Mouse (Mus musculus): Measurements from ENCODE around the gene Coa5. TPM values are rescaled to one million over a fixed set of nuclear protein-coding genes. Genes with fewer than 3 reads are reported as not detected.

Coa5 gene
- polyA plus RNA-seq, 1 experiment from 2014 or later, result 60.4 TPM

DNA sequence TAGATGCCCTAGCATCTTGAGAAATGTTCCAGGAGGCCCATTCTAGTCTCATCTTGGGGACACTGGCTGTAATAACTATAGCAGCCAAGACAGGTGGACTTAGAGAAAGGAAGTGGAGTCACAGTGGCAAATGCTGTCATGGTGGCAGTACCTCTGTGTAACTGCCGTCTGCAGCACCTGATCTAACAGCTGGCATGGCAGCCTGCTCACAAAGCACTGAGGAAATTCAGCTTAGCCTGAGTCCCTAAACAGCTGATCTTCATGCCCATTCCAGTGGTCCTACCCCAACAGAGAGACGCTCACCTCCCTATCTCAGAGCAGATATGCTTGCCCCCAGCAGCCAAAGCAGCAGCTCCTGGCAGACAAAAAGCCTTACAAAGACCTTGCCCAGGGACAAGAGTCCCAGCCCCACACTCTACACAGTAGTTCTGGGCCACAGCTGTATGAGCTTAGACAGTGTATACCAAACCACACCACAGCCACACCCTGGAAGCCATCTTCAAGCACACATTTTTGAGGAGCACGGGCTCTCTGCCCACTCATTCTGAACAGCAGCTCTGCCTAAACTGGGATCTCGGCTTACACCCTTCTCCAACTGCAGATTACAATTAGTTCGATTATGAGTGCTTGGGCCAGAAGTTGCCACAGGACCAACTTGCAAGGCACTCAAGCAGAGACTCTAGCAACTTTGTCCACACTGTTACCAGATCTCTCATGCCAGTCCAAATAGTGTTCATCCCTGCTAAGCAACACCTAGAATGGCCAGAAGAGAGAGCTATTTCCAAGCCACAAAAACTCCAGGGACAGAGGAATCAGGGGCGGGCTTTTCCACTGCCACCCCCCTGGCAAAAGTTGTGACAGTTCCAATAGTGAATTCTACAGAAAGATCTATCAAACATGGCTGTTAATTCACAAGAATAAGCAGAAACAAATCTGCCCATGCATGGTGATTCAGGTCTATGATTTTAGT is 41.6 kb upstream of the Coa5 start:
- Histone ChIP-seq H3K9ac (ENCODE audit: low read depth, low read length) (no peak overlapping the region), H3K36me3 (ENCODE audit: control insufficient read depth, insufficient read depth, low read length) (no peaks in the 10 kb centered on the region), H3K27ac (ENCODE audit: low read depth, low read length) (no peak overlapping the region), H3K4me1 (ENCODE audit: control insufficient read depth, insufficient read depth, low read depth, low read length) (no peaks in the 10 kb centered on the region), H3K27me3 (replicated peaks; ENCODE audit: control insufficient read depth, insufficient read depth, low read length) (no peaks in the 10 kb centered on the region), H3K4me2 (ENCODE audit: low read length) (no peak overlapping the region), H3K9me3 (ENCODE audit: control insufficient read depth, low read length) (no peaks in the 10 kb centered on the region), H3K4me3 (ENCODE audit: low read length) (no peak overlapping the region)
- ATAC-seq, result no peak
- WGBS, result 83% methylated on average over 6 of the region's 6 CpGs

- no peak overlapping the region for H3K27ac ChIP-seq (ENCODE audit: low read depth, low read length)
- ATAC-seq, result no peak
- H3K27me3 ChIP-seq (replicated peaks; ENCODE audit: control insufficient read depth, insufficient read depth, low read length), result no peaks in the 10 kb centered on the region
- 94% methylated on average over 5 of the region's 5 CpGs for WGBS
- H3K9me3 ChIP-seq (ENCODE audit: control insufficient read depth, low read length), result no peaks in the 10 kb centered on the region
- H3K36me3 ChIP-seq (ENCODE audit: control insufficient read depth, insufficient read depth, low read length), result no peaks in the 10 kb centered on the region
- H3K4me3 ChIP-seq (ENCODE audit: low read length), result no peak overlapping the region
- H3K4me1 ChIP-seq (ENCODE audit: control insufficient read depth, insufficient read depth, low read depth, low read length), result no peaks in the 10 kb centered on the region
- no peak overlapping the region for H3K4me2 ChIP-seq (ENCODE audit: low read length)
- no peak overlapping the region for H3K9ac ChIP-seq (ENCODE audit: low read depth, low read length)
Measured at GRCm38 (mm10) chr1:37469007-37469406, 39.1 kb upstream of the Coa5 start.

GRCm38 (mm10) chr1:37467806-37468205 is 37.9 kb upstream of the Coa5 start:
- Histone ChIP-seq H3K36me3 (ENCODE audit: control insufficient read depth, insufficient read depth, low read length) (no peaks in the 10 kb centered on the region), H3K4me2 (ENCODE audit: low read length) (no peak overlapping the region), H3K9me3 (ENCODE audit: control insufficient read depth, low read length) (no peaks in the 10 kb centered on the region), H3K27me3 (replicated peaks; ENCODE audit: control insufficient read depth, insufficient read depth, low read length) (no peaks in the 10 kb centered on the region), H3K4me1 (ENCODE audit: control insufficient read depth, insufficient read depth, low read depth, low read length) (no peaks in the 10 kb centered on the region), H3K4me3 (ENCODE audit: low read length) (no peak overlapping the region), H3K27ac (ENCODE audit: low read depth, low read length) (no peak overlapping the region), H3K9ac (ENCODE audit: low read depth, low read length) (no peak overlapping the region)
- WGBS, result 87% methylated on average over 4 of the region's 4 CpGs
- no peak for ATAC-seq

GRCm38 (mm10) chr1:37466322-37466995 is 36.6 kb upstream of the Coa5 start:
- Histone ChIP-seq H3K36me3 (ENCODE audit: control insufficient read depth, insufficient read depth, low read length) (no peaks in the 10 kb centered on the region), H3K27me3 (replicated peaks; ENCODE audit: control insufficient read depth, insufficient read depth, low read length) (no peaks in the 10 kb centered on the region), H3K9ac (ENCODE audit: low read depth, low read length) (no peak overlapping the region), H3K27ac (ENCODE audit: low read depth, low read length) (no peak overlapping the region), H3K4me1 (ENCODE audit: control insufficient read depth, insufficient read depth, low read depth, low read length) (no peaks in the 10 kb centered on the region), H3K4me2 (ENCODE audit: low read length) (no peak overlapping the region), H3K4me3 (ENCODE audit: low read length) (no peak overlapping the region), H3K9me3 (ENCODE audit: control insufficient read depth, low read length) (no peaks in the 10 kb centered on the region)
- 88% methylated on average over 3 of the region's 3 CpGs for WGBS
- ATAC-seq, result no peak

- WGBS, result 88% methylated on average over 10 of the region's 10 CpGs
- no peak for ATAC-seq
- Histone ChIP-seq H3K4me3 (ENCODE audit: low read length) (no peak overlapping the region), H3K4me2 (ENCODE audit: low read length) (no peak overlapping the region), H3K27me3 (replicated peaks; ENCODE audit: control insufficient read depth, insufficient read depth, low read length) (no peaks in the 10 kb centered on the region), H3K4me1 (ENCODE audit: control insufficient read depth, insufficient read depth, low read depth, low read length) (no peaks in the 10 kb centered on the region), H3K27ac (ENCODE audit: low read depth, low read length) (no peak overlapping the region), H3K9ac (ENCODE audit: low read depth, low read length) (no peak overlapping the region), H3K36me3 (ENCODE audit: control insufficient read depth, insufficient read depth, low read length) (no peaks in the 10 kb centered on the region), H3K9me3 (ENCODE audit: control insufficient read depth, low read length) (no peaks in the 10 kb centered on the region)
Measured at GRCm38 (mm10) chr1:37464878-37465452, 35.1 kb upstream of the Coa5 start.

DNA sequence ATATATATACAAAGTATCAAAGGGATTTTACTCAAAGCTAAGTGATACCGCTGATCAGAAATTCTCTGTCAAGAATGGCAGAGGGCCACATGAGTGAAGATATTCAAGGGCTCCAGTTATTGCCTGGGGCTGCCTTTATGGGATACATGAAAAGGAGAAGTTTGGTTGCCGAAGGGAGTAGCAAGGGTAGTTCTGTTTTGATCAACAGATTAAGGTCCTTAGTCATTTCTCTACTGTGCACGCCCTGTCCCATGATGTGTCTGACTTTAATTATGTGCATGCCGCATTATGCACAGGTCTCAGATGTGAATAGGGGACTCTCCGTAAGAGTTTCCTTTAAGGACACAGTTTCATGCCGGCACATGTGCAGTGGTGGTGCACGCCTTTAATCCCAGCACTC is 27.6 kb upstream of the Coa5 start:
- ATAC-seq, result no peak
- H3K36me3 ChIP-seq (ENCODE audit: control insufficient read depth, insufficient read depth, low read length), result peaks cover 4% of the 10 kb centered on the region
- no peaks in the 10 kb centered on the region for H3K4me1 ChIP-seq (ENCODE audit: control insufficient read depth, insufficient read depth, low read depth, low read length)
- no peak overlapping the region for H3K4me2 ChIP-seq (ENCODE audit: low read length)
- H3K4me3 ChIP-seq (ENCODE audit: low read length), result no peak overlapping the region
- no peak overlapping the region for H3K9ac ChIP-seq (ENCODE audit: low read depth, low read length)
- H3K27me3 ChIP-seq (replicated peaks; ENCODE audit: control insufficient read depth, insufficient read depth, low read length), result no peaks in the 10 kb centered on the region
- 94% methylated on average over 7 of the region's 7 CpGs for WGBS
- H3K27ac ChIP-seq (ENCODE audit: low read depth, low read length), result no peak overlapping the region
- no peaks in the 10 kb centered on the region for H3K9me3 ChIP-seq (ENCODE audit: control insufficient read depth, low read length)

DNA sequence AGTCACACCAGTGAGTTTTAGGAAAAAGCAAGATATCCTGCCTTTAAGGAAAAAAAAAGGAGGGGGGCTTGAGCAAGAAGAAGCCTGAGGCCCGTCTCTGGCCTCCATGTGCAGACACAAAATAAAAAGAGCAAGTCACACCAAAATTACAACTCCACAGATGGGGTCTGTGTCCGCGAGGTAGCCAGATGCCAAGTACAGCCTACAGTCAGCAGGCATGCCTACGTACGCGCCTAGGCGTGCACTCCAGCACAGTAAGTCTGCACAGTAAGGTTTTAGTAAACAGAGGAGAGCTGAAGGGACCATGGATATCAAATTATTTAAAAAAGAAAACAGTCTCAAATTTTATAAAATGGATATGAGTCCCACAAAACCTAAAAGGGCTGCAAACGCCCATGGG is 21.4 kb upstream of the Coa5 start:
- no peak for ATAC-seq
- Histone ChIP-seq H3K9me3 (ENCODE audit: control insufficient read depth, low read length) (no peaks in the 10 kb centered on the region), H3K4me1 (ENCODE audit: control insufficient read depth, insufficient read depth, low read depth, low read length) (no peaks in the 10 kb centered on the region), H3K36me3 (ENCODE audit: control insufficient read depth, insufficient read depth, low read length) (peaks cover 21% of the 10 kb centered on the region), H3K4me2 (ENCODE audit: low read length) (no peak overlapping the region), H3K4me3 (ENCODE audit: low read length) (no peak overlapping the region), H3K27me3 (replicated peaks; ENCODE audit: control insufficient read depth, insufficient read depth, low read length) (no peaks in the 10 kb centered on the region), H3K9ac (ENCODE audit: low read depth, low read length) (no peak overlapping the region), H3K27ac (ENCODE audit: low read depth, low read length) (no peak overlapping the region)
- 91% methylated on average over 8 of the region's 8 CpGs for WGBS

DNA sequence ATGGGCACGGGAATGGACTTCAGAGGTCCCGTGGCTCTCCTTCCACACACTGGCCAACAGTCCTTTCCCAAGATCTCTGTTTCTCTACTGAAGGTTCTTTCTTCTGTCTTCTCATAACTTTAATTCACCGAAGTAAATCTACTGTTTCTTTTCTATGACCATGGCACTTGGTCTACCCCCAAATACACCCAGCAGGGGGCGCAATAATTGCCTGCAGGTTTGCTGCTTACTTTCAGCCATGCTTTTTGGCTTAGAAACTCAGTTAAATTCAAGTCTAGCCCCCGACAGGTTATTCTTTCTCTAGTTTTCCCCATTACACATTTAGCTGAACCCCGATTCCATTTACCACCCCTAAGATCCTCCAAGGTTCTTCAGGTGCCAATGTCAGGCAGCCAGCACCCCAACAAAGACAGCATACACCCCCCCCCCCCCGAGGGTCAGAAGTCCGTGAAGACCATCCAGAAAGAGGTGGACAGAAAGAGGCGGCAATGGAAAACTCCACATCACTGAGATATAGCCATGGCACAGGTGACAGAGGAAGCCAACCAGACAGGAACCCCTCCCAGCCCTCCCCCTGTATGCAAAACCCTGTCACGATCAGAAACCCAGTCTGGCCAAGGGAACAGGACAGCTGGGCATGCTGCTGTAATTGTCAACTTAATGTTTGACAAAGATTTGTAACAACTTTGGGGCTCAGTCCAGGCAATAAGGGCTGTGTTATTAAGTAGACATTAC is 18.6 kb upstream of the Coa5 start:
- ATAC-seq, result no peak
- H3K4me1 ChIP-seq (ENCODE audit: control insufficient read depth, insufficient read depth, low read depth, low read length), result no peaks in the 10 kb centered on the region
- no peak overlapping the region for H3K4me2 ChIP-seq (ENCODE audit: low read length)
- no peak overlapping the region for H3K9ac ChIP-seq (ENCODE audit: low read depth, low read length)
- no peaks in the 10 kb centered on the region for H3K9me3 ChIP-seq (ENCODE audit: control insufficient read depth, low read length)
- H3K27ac ChIP-seq (ENCODE audit: low read depth, low read length), result no peak overlapping the region
- no peak overlapping the region for H3K4me3 ChIP-seq (ENCODE audit: low read length)
- H3K27me3 ChIP-seq (replicated peaks; ENCODE audit: control insufficient read depth, insufficient read depth, low read length), result no peaks in the 10 kb centered on the region
- WGBS, result 82% methylated on average over 10 of the region's 10 CpGs
- H3K36me3 ChIP-seq (ENCODE audit: control insufficient read depth, insufficient read depth, low read length), result peaks cover 17% of the 10 kb centered on the region
